Mouse (Mus musculus): Measurements from ENCODE around the gene Hoxd4. TPM values are rescaled to one million over a fixed set of nuclear protein-coding genes. Genes with fewer than 3 reads are reported as not detected.

The Hoxd4 gene
- 4.7 and 5.5 TPM in 2 replicates for polyA plus RNA-seq (2014; fragmentation: Nextera tagmentation; extraction: Ambion mirVana)

GRCm38 (mm10) chr2:74711721-74712621, at the start of gene Hoxd4, which contains the start of gene Hoxd3:
Gene Hoxd4 (plus strand): TSS chr2:74711929.
Gene Hoxd3 (plus strand): TSS chr2:74711927.
- Histone ChIP-seq H3K27me3 (ENCODE audit: control insufficient read depth, insufficient read depth, low read length) (no peaks in the 10 kb centered on the region), H3K4me3 (ENCODE audit: low read depth, low read length) (peak within 1 kb of the TSS; percentile 99), H3K4me1 (ENCODE audit: control insufficient read depth, insufficient read depth, low read length) (peaks cover 39% of the 10 kb centered on the region)

GRCm38 (mm10) chr2:74663291-74663925, 48.3 kb upstream of the Hoxd4 start:
- Histone ChIP-seq H3K4me2 (ENCODE audit: low read depth, low read length) (no peak overlapping the region), H3K4me3 (ENCODE audit: low read depth, low read length) (no peak overlapping the region), H3K27me3 (ENCODE audit: control insufficient read depth, insufficient read depth, low read length) (peaks cover 57% of the 10 kb centered on the region), H3K27ac (ENCODE audit: low read depth, low read length) (no peak overlapping the region), H3K9me3 (ENCODE audit: control insufficient read depth, low read length) (no peaks in the 10 kb centered on the region), H3K4me1 (ENCODE audit: control insufficient read depth, insufficient read depth, low read length) (peaks cover 3% of the 10 kb centered on the region; the same call in 1 of the 2 replicates), H3K36me3 (ENCODE audit: control insufficient read depth, insufficient read depth, low read length) (no peaks in the 10 kb centered on the region), H3K9ac (replicated peaks; ENCODE audit: low read depth, low read length) (no peak overlapping the region)
- no peak for ATAC-seq (ENCODE audit: low read depth)
- WGBS, result 1% methylated on average over 18 of the region's 18 CpGs

More at GRCm38 (mm10) chr2:74711721-74712621, at the start of gene Hoxd4, which contains the start of gene Hoxd3:
- H3K27ac ChIP-seq (ENCODE audit: low read depth, low read length), result peak within 1 kb of the TSS; percentile 100
- peak within 1 kb of the TSS; percentile 75 for H3K4me2 ChIP-seq (ENCODE audit: low read depth, low read length)
- no peaks in the 10 kb centered on the region for H3K36me3 ChIP-seq (ENCODE audit: control insufficient read depth, insufficient read depth, low read length)
- H3K9me3 ChIP-seq (ENCODE audit: control insufficient read depth, low read length), result no peaks in the 10 kb centered on the region
- H3K9ac ChIP-seq (replicated peaks; ENCODE audit: low read depth, low read length), result peak within 1 kb of the TSS; percentile 100
- WGBS, result under 1% methylated on average over 65 of the region's 65 CpGs
- ATAC-seq (ENCODE audit: low read depth), result peak; percentile 74

- H3K4me3 ChIP-seq (ENCODE audit: low read depth, low read length), result no peak overlapping the region
- H3K4me1 ChIP-seq (ENCODE audit: control insufficient read depth, insufficient read depth, low read length), result 0 out of 2 replicates have a peak, but pooled peaks cover 4% of the 10 kb centered on the region
- no peak overlapping the region for H3K27ac ChIP-seq (ENCODE audit: low read depth, low read length)
- H3K27me3 ChIP-seq (ENCODE audit: control insufficient read depth, insufficient read depth, low read length), result peaks cover 69% of the 10 kb centered on the region
- no peaks in the 10 kb centered on the region for H3K9me3 ChIP-seq (ENCODE audit: control insufficient read depth, low read length)
- ATAC-seq (ENCODE audit: low read depth), result no peak
- H3K9ac ChIP-seq (replicated peaks; ENCODE audit: low read depth, low read length), result no peak overlapping the region
- H3K4me2 ChIP-seq (ENCODE audit: low read depth, low read length), result no peak overlapping the region
- H3K36me3 ChIP-seq (ENCODE audit: control insufficient read depth, insufficient read depth, low read length), result no peaks in the 10 kb centered on the region
- 3% methylated on average over 7 of the region's 7 CpGs for WGBS
Observed at GRCm38 (mm10) chr2:74666411-74666810, 45.3 kb upstream of the Hoxd4 start.

GRCm38 (mm10) chr2:74667191-74667841, 44.4 kb upstream of the Hoxd4 start:
- H3K27ac ChIP-seq (ENCODE audit: low read depth, low read length), result no peak overlapping the region
- WGBS, result 1% methylated on average over 36 of the region's 36 CpGs
- H3K27me3 ChIP-seq (ENCODE audit: control insufficient read depth, insufficient read depth, low read length), result peaks cover 69% of the 10 kb centered on the region
- H3K4me3 ChIP-seq (ENCODE audit: low read depth, low read length), result no peak overlapping the region
- ATAC-seq (ENCODE audit: low read depth), result no peak
- H3K4me1 ChIP-seq (ENCODE audit: control insufficient read depth, insufficient read depth, low read length), result 0 out of 2 replicates have a peak, but pooled peaks cover 4% of the 10 kb centered on the region
- no peak overlapping the region for H3K4me2 ChIP-seq (ENCODE audit: low read depth, low read length)
- no peak overlapping the region for H3K9ac ChIP-seq (replicated peaks; ENCODE audit: low read depth, low read length)
- H3K36me3 ChIP-seq (ENCODE audit: control insufficient read depth, insufficient read depth, low read length), result no peaks in the 10 kb centered on the region
- no peaks in the 10 kb centered on the region for H3K9me3 ChIP-seq (ENCODE audit: control insufficient read depth, low read length)

GRCm38 (mm10) chr2:74667842-74668357, 43.8 kb upstream of the Hoxd4 start, which contains the start of gene Hoxd13:
Gene Hoxd13 (plus strand): TSS chr2:74668310.
- Histone ChIP-seq H3K4me2 (ENCODE audit: low read depth, low read length) (peak within 1 kb of the TSS; percentile 43), H3K9ac (replicated peaks; ENCODE audit: low read depth, low read length) (no peak within 1 kb of the TSS), H3K27me3 (ENCODE audit: control insufficient read depth, insufficient read depth, low read length) (peaks cover 69% of the 10 kb centered on the region), H3K27ac (ENCODE audit: low read depth, low read length) (no peak within 1 kb of the TSS), H3K4me3 (ENCODE audit: low read depth, low read length) (peak within 1 kb of the TSS; percentile 22), H3K9me3 (ENCODE audit: control insufficient read depth, low read length) (no peaks in the 10 kb centered on the region), H3K36me3 (ENCODE audit: control insufficient read depth, insufficient read depth, low read length) (no peaks in the 10 kb centered on the region), H3K4me1 (ENCODE audit: control insufficient read depth, insufficient read depth, low read length) (0 out of 2 replicates have a peak, but pooled peaks cover 4% of the 10 kb centered on the region)
- WGBS, result 1% methylated on average over 21 of the region's 51 CpGs
- ATAC-seq (ENCODE audit: low read depth), result peak; percentile 41; the same call in 1 of the 2 replicates

GRCm38 (mm10) chr2:74668370-74669229, 43.1 kb upstream of the Hoxd4 start:
- no peaks in the 10 kb centered on the region for H3K9me3 ChIP-seq (ENCODE audit: control insufficient read depth, low read length)
- peak overlapping the region; percentile 43 for H3K4me2 ChIP-seq (ENCODE audit: low read depth, low read length)
- WGBS, result 1% methylated on average over 73 of the region's 74 CpGs
- H3K27ac ChIP-seq (ENCODE audit: low read depth, low read length), result no peak overlapping the region
- H3K36me3 ChIP-seq (ENCODE audit: control insufficient read depth, insufficient read depth, low read length), result no peaks in the 10 kb centered on the region
- peak overlapping the region; percentile 22 for H3K4me3 ChIP-seq (ENCODE audit: low read depth, low read length)
- peak; percentile 44; the same call in 1 of the 2 replicates for ATAC-seq (ENCODE audit: low read depth)
- 0 out of 2 replicates have a peak, but pooled peaks cover 4% of the 10 kb centered on the region for H3K4me1 ChIP-seq (ENCODE audit: control insufficient read depth, insufficient read depth, low read length)
- no peak overlapping the region for H3K9ac ChIP-seq (replicated peaks; ENCODE audit: low read depth, low read length)
- H3K27me3 ChIP-seq (ENCODE audit: control insufficient read depth, insufficient read depth, low read length), result peaks cover 70% of the 10 kb centered on the region

GRCm38 (mm10) chr2:74669230-74669578, 42.5 kb upstream of the Hoxd4 start:
- no peak for ATAC-seq (ENCODE audit: low read depth)
- no peak overlapping the region for H3K9ac ChIP-seq (replicated peaks; ENCODE audit: low read depth, low read length)
- 0 out of 2 replicates have a peak, but pooled peaks cover 4% of the 10 kb centered on the region for H3K4me1 ChIP-seq (ENCODE audit: control insufficient read depth, insufficient read depth, low read length)
- peaks cover 70% of the 10 kb centered on the region for H3K27me3 ChIP-seq (ENCODE audit: control insufficient read depth, insufficient read depth, low read length)
- no peak overlapping the region for H3K27ac ChIP-seq (ENCODE audit: low read depth, low read length)
- H3K36me3 ChIP-seq (ENCODE audit: control insufficient read depth, insufficient read depth, low read length), result no peaks in the 10 kb centered on the region
- WGBS, result 0% methylated on average over 3 of the region's 3 CpGs
- no peaks in the 10 kb centered on the region for H3K9me3 ChIP-seq (ENCODE audit: control insufficient read depth, low read length)
- H3K4me3 ChIP-seq (ENCODE audit: low read depth, low read length), result no peak overlapping the region
- H3K4me2 ChIP-seq (ENCODE audit: low read depth, low read length), result no peak overlapping the region
